Mouse (Mus musculus) neural tube, postnatal 0 days (tissue): ENCODE data around the gene Rhox7b. TPM values are rescaled to one million over a fixed set of nuclear protein-coding genes. Genes with fewer than 3 reads are reported as not detected.

Source experiments
- polyA plus RNA-seq: library from polyadenylated mRNA; unstranded; fragments of >200 nt; fragmentation: Nextera tagmentation; extraction: Ambion mirVana; gene quantifications from 2 replicates; pipeline ENCODE4 v1.2.1, GENCODE M21; 2015

Gene Rhox7b
- polyA plus RNA-seq: not detected in 2 replicates

DNA sequence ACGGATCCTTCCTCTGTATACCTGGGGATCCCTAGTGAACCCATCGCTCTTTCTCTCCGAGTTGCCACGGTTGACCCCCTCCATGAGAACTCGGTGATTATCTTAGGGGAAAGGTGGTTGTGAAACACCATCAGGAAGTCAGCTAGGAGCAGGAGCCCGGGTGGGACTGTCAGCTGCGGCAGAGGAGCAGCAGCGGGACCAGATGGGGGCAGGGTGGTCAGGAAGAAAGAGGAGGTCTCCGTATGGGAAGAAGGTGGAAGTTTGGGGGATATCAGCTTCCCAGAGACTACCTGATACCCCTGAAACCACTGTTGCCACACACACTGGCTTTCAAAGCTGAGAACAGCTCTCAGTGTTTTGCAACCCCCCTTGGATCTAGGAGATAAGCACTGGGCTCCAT, at the start of gene Rhox7b:
Gene Rhox7b, minus strand, starts transcription at position 101 of the 400 bp plus-strand sequence.

DNA sequence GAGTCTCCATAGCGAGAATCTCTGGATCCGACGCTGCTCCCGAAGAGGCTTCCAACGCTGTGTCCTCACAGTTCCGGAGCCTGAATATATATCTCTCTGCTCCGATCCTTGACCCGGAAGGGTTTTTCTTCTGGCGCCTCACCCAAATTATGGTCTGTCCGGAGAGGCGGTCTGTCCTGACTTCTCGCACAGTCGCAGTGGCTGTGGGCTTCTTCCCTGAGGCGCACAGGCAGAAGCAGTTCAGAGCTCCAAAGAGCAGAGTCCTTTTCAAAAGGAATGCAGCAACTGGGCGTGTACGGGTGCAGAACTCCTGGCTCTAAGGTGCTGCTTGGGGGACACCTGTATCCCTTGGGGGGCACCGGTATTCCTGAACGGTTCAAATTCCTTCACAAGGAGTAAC, 4.6 kb upstream of the Rhox7b start, which contains the start of gene Rhox9:
Gene Rhox9, minus strand, starts transcription at position 101 of the 400 bp plus-strand sequence.

DNA sequence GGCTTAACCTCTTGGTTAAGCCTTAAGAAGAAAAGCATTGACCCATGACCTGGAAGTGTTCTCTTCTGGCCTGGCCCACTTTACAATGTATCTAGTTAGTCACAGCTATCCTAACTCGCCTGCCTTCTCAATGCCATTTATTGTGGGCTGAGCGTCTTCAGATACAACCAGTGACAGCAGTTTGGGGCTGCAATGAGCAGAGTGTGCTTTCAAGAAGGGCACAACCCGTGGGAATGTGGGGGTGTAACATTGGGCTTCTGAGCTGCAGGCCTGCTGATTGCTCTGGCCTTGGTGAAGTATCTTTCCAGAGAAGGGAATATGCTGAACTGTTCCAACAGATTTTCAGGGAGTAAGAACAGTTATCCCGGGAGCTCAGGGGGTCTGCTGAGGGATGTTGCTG, 18.2 kb downstream of the Rhox7b start, which contains the start of gene Rhox8:
Gene Rhox8, minus strand, starts transcription at position 101 of the 400 bp plus-strand sequence.

Other genes with a start within 250 kb of the Rhox7b start
- not detected in 2 replicates for gene Rhox4g, start 245.9 kb downstream of the Rhox7b start, polyA plus RNA-seq
- not detected in 2 replicates for gene Rhox3h, start 228.5 kb downstream of the Rhox7b start, polyA plus RNA-seq
- not detected in 2 replicates for gene Rhox2h, start 224.0 kb downstream of the Rhox7b start, polyA plus RNA-seq
- gene Rhox5, start 92.4 kb downstream of the Rhox7b start, polyA plus RNA-seq: 0.35 and 0.75 TPM in 2 replicates
- not detected in 2 replicates for gene Rhox6, start 70.3 kb downstream of the Rhox7b start, polyA plus RNA-seq
- not detected in 2 replicates for gene Rhox7a, start 65.5 kb downstream of the Rhox7b start, polyA plus RNA-seq
- gene Rhox8, start 18.3 kb downstream of the Rhox7b start, polyA plus RNA-seq: not detected in 2 replicates
- not detected in 2 replicates for gene Rhox9, start 4.5 kb upstream of the Rhox7b start, polyA plus RNA-seq
- not detected in 2 replicates for gene Btg1-ps1, start 121.6 kb upstream of the Rhox7b start, polyA plus RNA-seq
- not detected in 2 replicates for gene Btg1-ps2, start 145.9 kb upstream of the Rhox7b start, polyA plus RNA-seq
- gene Rhox10, start 169.2 kb upstream of the Rhox7b start, polyA plus RNA-seq: not detected in 2 replicates
- not detected in 2 replicates for gene Rhox11, start 187.9 kb upstream of the Rhox7b start, polyA plus RNA-seq
- gene Rhox12, start 213.7 kb upstream of the Rhox7b start, polyA plus RNA-seq: not detected in 2 replicates
- gene Rhox13, start 224.0 kb upstream of the Rhox7b start, polyA plus RNA-seq: 0.18 TPM in 1 of 2 replicates, not detected in the other